Mouse (Mus musculus) CH12.LX (cell line): ENCODE data around the gene Pip5kl1. TPM values are rescaled to one million over a fixed set of nuclear protein-coding genes. Genes with fewer than 3 reads are reported as not detected.

Experiments
- DNase-seq: peaks from one replicate; pipeline ENCODE4 v3.0.0-alpha.2; 2013; ENCODE audit errors: extremely low read depth
- H3K27ac ChIP-seq: 2 replicates; pipeline ENCODE4 v1.5.1; 2012; ENCODE audit warnings: low read depth, mild to moderate bottlenecking, control low read depth, moderate library complexity; ENCODE audit not compliant: insufficient read depth
- H3K27me3 ChIP-seq: replicated peaks from 2 replicates; pipeline ENCODE3; 2012; ENCODE audit warnings: inconsistent platforms
- H3K36me3 ChIP-seq, 2 experiments: replicated peaks in 1 of 2; 2 replicates each; pipeline versions ENCODE3 to v1.6.1; 2012; ENCODE audit warnings: inconsistent platforms in 1 of 2, low read length in 1 of 2, mild to moderate bottlenecking in 1 of 2, mixed read lengths in 1 of 2, moderate library complexity in 1 of 2; ENCODE audit not compliant: control insufficient read depth in 1 of 2, insufficient read depth in 1 of 2
- H3K4me1 ChIP-seq, 2 experiments: 2 replicates each; pipeline ENCODE4 v1.6.1; 2012; ENCODE audit warnings: inconsistent platforms in 1 of 2, moderate library complexity in 1 of 2; ENCODE audit not compliant: insufficient read depth in 2 of 2, control insufficient read depth in 1 of 2
- H3K4me2 ChIP-seq: 2 replicates; pipeline ENCODE4 v1.6.1; 2012; ENCODE audit warnings: low read depth, mild to moderate bottlenecking, control low read depth; ENCODE audit not compliant: poor library complexity, insufficient read depth, severe bottlenecking
- H3K4me3 ChIP-seq, 3 experiments: fragments of 150-350 bp in 1 of 3; sonication (generic) in 1 of 3; replicated peaks in 1 of 3; 2 replicates each; pipeline versions ENCODE3 to v1.5.1; 2011 to 2012; ENCODE audit warnings: low read depth in 2 of 3, low read length in 2 of 3, mild to moderate bottlenecking in 2 of 3, moderate library complexity in 2 of 3, control low read depth in 1 of 3, improper control_type of control experiment in 1 of 3, inconsistent platforms in 1 of 3, mixed read lengths in 1 of 3; ENCODE audit not compliant: poor library complexity in 1 of 3
- H3K79me2 ChIP-seq: replicated peaks from 2 replicates; pipeline ENCODE4 v1.6.1; 2012; ENCODE audit warnings: mild to moderate bottlenecking, moderate library complexity; ENCODE audit not compliant: control insufficient read depth, poor library complexity, insufficient read depth, severe bottlenecking; ENCODE audit errors: extremely low read depth
- H3K9ac ChIP-seq: 2 replicates; pipeline ENCODE4 v1.6.1; 2012; ENCODE audit warnings: low read depth, mild to moderate bottlenecking, control low read depth, moderate library complexity; ENCODE audit not compliant: insufficient read depth
- H3K9me3 ChIP-seq: replicated peaks from 2 replicates; pipeline ENCODE3; 2012; ENCODE audit warnings: low read length, inconsistent platforms, mixed read lengths
- BHLHE40 ChIP-seq: IDR thresholded peaks from 2 replicates; pipeline ENCODE4 v1.6.1; 2011; ENCODE audit warnings: mild to moderate bottlenecking, low read depth, low read length, improper control_type of control experiment
- CHD1 ChIP-seq: IDR thresholded peaks from 2 replicates; pipeline ENCODE4 v1.6.1; 2012; ENCODE audit warnings: low read depth, low read length, improper control_type of control experiment, inconsistent platforms
- ELF1 ChIP-seq: IDR thresholded peaks from 2 replicates; pipeline ENCODE4 v1.6.1; 2014; ENCODE audit warnings: low read depth, mild to moderate bottlenecking, inconsistent platforms, low read length, improper control_type of control experiment
- EP300 ChIP-seq: IDR thresholded peaks from 2 replicates; pipeline ENCODE4 v1.6.1; 2011; ENCODE audit warnings: low read length, improper control_type of control experiment
- HCFC1 ChIP-seq: IDR thresholded peaks from 2 replicates; pipeline ENCODE4 v1.6.1; 2012; ENCODE audit warnings: low read depth, mild to moderate bottlenecking, inconsistent platforms, low read length, improper control_type of control experiment
- JUN ChIP-seq: IDR thresholded peaks from 2 replicates; pipeline ENCODE4 v1.6.1; 2011; ENCODE audit warnings: low read depth, mild to moderate bottlenecking, low read length, improper control_type of control experiment, moderate library complexity; ENCODE audit not compliant: insufficient read depth
- JUND ChIP-seq: conservative IDR thresholded peaks from 2 replicates; pipeline ENCODE4 v1.6.1; 2011; ENCODE audit warnings: low read depth, low read length, improper control_type of control experiment
- MAFK ChIP-seq: IDR thresholded peaks from 2 replicates; pipeline ENCODE4 v1.6.1; 2011; ENCODE audit warnings: low read length, improper control_type of control experiment; ENCODE audit not compliant: insufficient replicate concordance
- MAX ChIP-seq: IDR thresholded peaks from 2 replicates; pipeline ENCODE4 v1.6.1; 2011; ENCODE audit warnings: low read length, improper control_type of control experiment
- MEF2A ChIP-seq: IDR thresholded peaks from 2 replicates; pipeline ENCODE4 v1.6.1; 2014; ENCODE audit warnings: low read depth, mild to moderate bottlenecking, inconsistent platforms, low read length, improper control_type of control experiment, borderline replicate concordance
- MYC ChIP-seq: IDR thresholded peaks from 2 replicates; pipeline ENCODE4 v1.6.1; 2011; ENCODE audit warnings: low read depth, mild to moderate bottlenecking, improper control_type of control experiment, low read length
- NELFE ChIP-seq: IDR thresholded peaks from 2 replicates; pipeline ENCODE4 v1.6.1; 2011; ENCODE audit warnings: low read depth, low read length, improper control_type of control experiment
- NRF1 ChIP-seq: IDR thresholded peaks from 2 replicates; pipeline ENCODE4 v1.6.1; 2014; ENCODE audit warnings: low read depth, mild to moderate bottlenecking, inconsistent platforms, low read length, improper control_type of control experiment, moderate library complexity
- PAX5 ChIP-seq: IDR thresholded peaks from 2 replicates; pipeline ENCODE4 v1.6.1; 2012; ENCODE audit warnings: low read length, inconsistent platforms, mixed read lengths
- POLR2AphosphoS2 ChIP-seq: IDR thresholded peaks from 2 replicates; pipeline ENCODE4 v1.6.1; 2011; ENCODE audit warnings: low read depth, low read length, improper control_type of control experiment
- RAD21 ChIP-seq: IDR thresholded peaks from 2 replicates; pipeline ENCODE4 v1.6.1; 2011; ENCODE audit warnings: low read depth, mild to moderate bottlenecking, low read length, improper control_type of control experiment, moderate library complexity
- SIN3A ChIP-seq: IDR thresholded peaks from 2 replicates; pipeline ENCODE4 v1.6.1; 2012; ENCODE audit warnings: low read length, improper control_type of control experiment, inconsistent platforms
- SMC3 ChIP-seq: IDR thresholded peaks from 2 replicates; pipeline ENCODE4 v1.6.1; 2011; ENCODE audit warnings: low read depth, low read length, improper control_type of control experiment
- TCF12 ChIP-seq: IDR thresholded peaks from 2 replicates; pipeline ENCODE4 v1.6.1; 2014; ENCODE audit warnings: low read depth, mild to moderate bottlenecking, inconsistent platforms, low read length, improper control_type of control experiment
- UBTF ChIP-seq: IDR thresholded peaks from 2 replicates; pipeline ENCODE4 v1.6.1; 2012; ENCODE audit warnings: low read depth, mild to moderate bottlenecking, inconsistent platforms, low read length, improper control_type of control experiment, moderate library complexity
- ZKSCAN1 ChIP-seq: IDR thresholded peaks from 2 replicates; pipeline ENCODE4 v1.6.1; 2012; ENCODE audit warnings: low read depth, inconsistent platforms, low read length, improper control_type of control experiment, borderline replicate concordance
- ZMIZ1 ChIP-seq: IDR thresholded peaks from 2 replicates; pipeline ENCODE4 v1.6.1; 2012; ENCODE audit warnings: low read depth, mild to moderate bottlenecking, inconsistent platforms, low read length, improper control_type of control experiment
- dilution Hi-C: fragments of 300-500 bp; cut with MboI; formaldehyde crosslinking; loops from 2 replicates; pipeline ENCODE4 v1.14.3; 2020; ENCODE audit warnings: low sequenced_read_pairs; ENCODE audit not compliant: extremely low pct_unique_long_range_greater_than_20kb, extremely low pct_ligation_motif_present
- in situ Hi-C: fragments of 300-500 bp; cut with MboI; formaldehyde crosslinking; loops from 3 replicates; pipeline ENCODE4 v1.14.3; 2019; ENCODE audit warnings: low sequenced_read_pairs, low pct_ligation_motif_present, low pct_unique_long_range_greater_than_20kb, mixed read lengths
- polyA plus RNA-seq: library from polyadenylated mRNA; unstranded; fragments of >175 nt; gene quantifications from 2 replicates; pipeline ENCODE4 v1.2.1, GENCODE M21; 2012; ENCODE audit warnings: low read depth; ENCODE audit not compliant: insufficient read length
- total RNA-seq, 2 experiments: library from RNA; depleted of rRNA; stranded (reverse); fragments of 300-350 nt in 1 of 2; fragments of >200 nt in 1 of 2; gene quantifications; 2 replicates each; pipeline ENCODE4 v1.2.3; 2012 to 2014

The Pip5kl1 gene
- total and polyA plus RNA-seq, 3 experiments = 0.28 to 0.64 (median 0.57) TPM

- TF ChIP-seq ELF1 (no peak), CHD1 (no peak), MYC (no peak), NELFE (peak; percentile 51; the same call in 1 of the 2 replicates), MEF2A (no peak), JUND (no peak), RAD21 (no peak), POLR2AphosphoS2 (no peak), BHLHE40 (no peak), MAX (no peak), JUN (no peak), UBTF (peak; percentile 58; the same call in 1 of the 2 replicates), HCFC1 (no peak), EP300 (no peak), TCF12 (peak; percentile 60; the same call in 1 of the 2 replicates), ZMIZ1 (peak; percentile 50; the same call in 1 of the 2 replicates), PAX5 (no peak), ZKSCAN1 (no peak)
These were observed 39.7 kb upstream of the Pip5kl1 start, which contains the start of gene Fam102a (continued) for GRCm38 (mm10) chr2:32534733-32535471.

GRCm38 (mm10) chr2:32535501-32535991, 39.1 kb upstream of the Pip5kl1 start:
- Histone ChIP-seq H3K9ac (peak overlapping the region; percentile 61), H3K27me3 (peaks cover 9% of the 10 kb centered on the region), H3K27ac (peak overlapping the region; percentile 81), H3K4me3 (peak overlapping the region; percentile 67 to 86 (median 69)), H3K79me2 (no peaks in the 10 kb centered on the region), H3K36me3 (peaks cover 0 to 3% of the 10 kb centered on the region in 2 experiments), H3K4me1 (peaks cover 12 to 30% of the 10 kb centered on the region in 2 experiments), H3K9me3 (no peaks in the 10 kb centered on the region), H3K4me2 (peak overlapping the region; percentile 89)
- DNase-seq = no peak
- dilution Hi-C loops (no loop called here), in situ Hi-C loops (no loop called here)
- TF ChIP-seq CHD1 (0 out of 2 replicates have a peak, but pooled peaks have one; percentile 20), SMC3 (no peak), NRF1 (peak; percentile 80), MAFK (no peak), TCF12 (peak; percentile 8; the same call in 1 of the 2 replicates), ELF1 (peak; percentile 65; the same call in 1 of the 2 replicates), UBTF (peak; percentile 35), SIN3A (peak; percentile 28), ZMIZ1 (0 out of 2 replicates have a peak, but pooled peaks have one; percentile 19), MAX (no peak), EP300 (no peak)
